Mouse (Mus musculus) myocyte (in vitro differentiated cells): ENCODE data around the gene Gpc6.

ENCODE experiments used
- CEBPB ChIP-seq: IDR thresholded peaks from 2 replicates; pipeline ENCODE4 v1.6.1; 2011; ENCODE audit warnings: mild to moderate bottlenecking, moderate library complexity; ENCODE audit not compliant: poor library complexity, insufficient read depth, severe bottlenecking
- POLR2A ChIP-seq: IDR thresholded peaks from one replicate; pipeline ENCODE4 v1.6.1; 2011; ENCODE audit warnings: low read depth, mild to moderate bottlenecking, control low read depth, moderate library complexity; ENCODE audit not compliant: insufficient read length
- TCF12 ChIP-seq: IDR thresholded peaks from one replicate; pipeline ENCODE4 v1.6.1; 2011; ENCODE audit warnings: mild to moderate bottlenecking, control low read depth; ENCODE audit not compliant: poor library complexity, insufficient read depth, severe bottlenecking
- USF1 ChIP-seq: IDR thresholded peaks from one replicate; pipeline ENCODE4 v1.6.1; 2011; ENCODE audit warnings: low read depth, mild to moderate bottlenecking, control low read depth, moderate library complexity

GRCm38 (mm10) chr14:117695565-117695964 is 770.5 kb downstream of the Gpc6 start:
- TF ChIP-seq CEBPB (no peak), USF1 (no peak), TCF12 (no peak), POLR2A (no peak)
